Mouse (Mus musculus): ENCODE data around the gene Olfr959. TPM values are rescaled to one million over a fixed set of nuclear protein-coding genes. Genes with fewer than 3 reads are reported as not detected.

The Olfr959 gene
- polyA plus RNA-seq, 1 experiment from 2014 or later: not detected

- 67% methylated on average over 2 of the region's 2 CpGs for whole genome bisulfite sequencing
- Histone ChIP-seq H3K27me3 (ENCODE audit: insufficient read depth, low read length) (no peaks in the 10 kb centered on the region), H3K4me2 (ENCODE audit: low read length) (no peak within 1 kb of the TSS), H3K4me1 (replicated peaks; ENCODE audit: insufficient read depth, low read length) (no peaks in the 10 kb centered on the region), H3K9me3 (replicated peaks; ENCODE audit: low read length) (no peaks in the 10 kb centered on the region), H3K27ac (no peak within 1 kb of the TSS), H3K4me3 (replicated peaks; ENCODE audit: low read depth, low read length) (no peak within 1 kb of the TSS), H3K36me3 (ENCODE audit: insufficient read depth, low read length) (no peaks in the 10 kb centered on the region), H3K9ac (ENCODE audit: low read depth, low read length) (no peak within 1 kb of the TSS)
- no peak for TF ChIP-seq CTCF (IDR thresholded peaks at IDR 0.05; ENCODE audit: low read depth)
- ATAC-seq (replicated peaks; ENCODE audit: low FRiP score, low read depth) (no peak), DNase-seq (ENCODE audit: low spot score) (no peak)
These were observed 21.4 kb downstream of the Olfr959 start, which contains the start of gene Olfr958 for GRCm38 (mm10) chr9:39553946-39554345. Gene Olfr958 (minus strand): TSS chr9:39554054.

- ATAC-seq (replicated peaks; ENCODE audit: low FRiP score, low read depth): no peak
- H3K4me2 ChIP-seq (ENCODE audit: low read length): no peak overlapping the region
- H3K27ac ChIP-seq: no peak overlapping the region
- H3K27me3 ChIP-seq (ENCODE audit: insufficient read depth, low read length): no peaks in the 10 kb centered on the region
- 81% methylated on average over 5 of the region's 5 CpGs for WGBS
- no peak for TF ChIP-seq CTCF (IDR thresholded peaks at IDR 0.05; ENCODE audit: low read depth)
- H3K9me3 ChIP-seq (replicated peaks; ENCODE audit: low read length): no peaks in the 10 kb centered on the region
- H3K4me3 ChIP-seq (replicated peaks; ENCODE audit: low read depth, low read length): no peak overlapping the region
- H3K9ac ChIP-seq (ENCODE audit: low read depth, low read length): no peak overlapping the region
- H3K4me1 ChIP-seq (replicated peaks; ENCODE audit: insufficient read depth, low read length): no peaks in the 10 kb centered on the region
- DNase-seq (ENCODE audit: low spot score): no peak
- H3K36me3 ChIP-seq (ENCODE audit: insufficient read depth, low read length): no peaks in the 10 kb centered on the region
These were observed 24.6 kb downstream of the Olfr959 start for GRCm38 (mm10) chr9:39550806-39551205.

- Histone ChIP-seq H3K4me2 (ENCODE audit: low read length) (no peak overlapping the region), H3K36me3 (ENCODE audit: insufficient read depth, low read length) (no peaks in the 10 kb centered on the region), H3K9ac (ENCODE audit: low read depth, low read length) (no peak overlapping the region), H3K27ac (no peak overlapping the region), H3K4me3 (replicated peaks; ENCODE audit: low read depth, low read length) (no peak overlapping the region), H3K4me1 (replicated peaks; ENCODE audit: insufficient read depth, low read length) (no peaks in the 10 kb centered on the region), H3K9me3 (replicated peaks; ENCODE audit: low read length) (no peaks in the 10 kb centered on the region), H3K27me3 (ENCODE audit: insufficient read depth, low read length) (no peaks in the 10 kb centered on the region)
- 50% methylated on average over 1 of the region's 1 CpGs for WGBS
- no peak for TF ChIP-seq CTCF (IDR thresholded peaks at IDR 0.05; ENCODE audit: low read depth)
- ATAC-seq (replicated peaks; ENCODE audit: low FRiP score, low read depth) (no peak), DNase-seq (ENCODE audit: low spot score) (no peak)
These were observed 51.6 kb downstream of the Olfr959 start for GRCm38 (mm10) chr9:39523616-39524285.

Other genes starting within 250 kb of the Olfr959 start
- gene Olfr948, start 249.5 kb downstream of the Olfr959 start, polyA plus RNA-seq (2015; fragmentation: Nextera tagmentation; extraction: Ambion mirVana): not detected in 2 replicates
- not detected in 2 replicates for gene Olfr951, start 188.2 kb downstream of the Olfr959 start, polyA plus RNA-seq (2015; fragmentation: Nextera tagmentation; extraction: Ambion mirVana)
- not detected in 2 replicates for gene Olfr952, start 148.4 kb downstream of the Olfr959 start, polyA plus RNA-seq (2015; fragmentation: Nextera tagmentation; extraction: Ambion mirVana)
- gene Olfr954, start 118.9 kb downstream of the Olfr959 start, polyA plus RNA-seq (2015; fragmentation: Nextera tagmentation; extraction: Ambion mirVana): not detected in 2 replicates
- gene Olfr955, start 103.6 kb downstream of the Olfr959 start, polyA plus RNA-seq (2015; fragmentation: Nextera tagmentation; extraction: Ambion mirVana): not detected in 2 replicates
- gene Olfr44, start 81.6 kb downstream of the Olfr959 start, polyA plus RNA-seq (2015; fragmentation: Nextera tagmentation; extraction: Ambion mirVana): not detected in 2 replicates
- not detected in 2 replicates for gene Olfr957, start 59.8 kb downstream of the Olfr959 start, polyA plus RNA-seq (2015; fragmentation: Nextera tagmentation; extraction: Ambion mirVana)
- gene Olfr958, start 21.5 kb downstream of the Olfr959 start, polyA plus RNA-seq (2015; fragmentation: Nextera tagmentation; extraction: Ambion mirVana): not detected in 2 replicates
- gene AW551984, start 28.8 kb upstream of the Olfr959 start, polyA plus RNA-seq (2015; fragmentation: Nextera tagmentation; extraction: Ambion mirVana): 9.1 and 10.2 TPM in 2 replicates
- not detected in 2 replicates for gene Olfr148, start 35.1 kb upstream of the Olfr959 start, polyA plus RNA-seq (2015; fragmentation: Nextera tagmentation; extraction: Ambion mirVana)
- gene Olfr960, start 45.8 kb upstream of the Olfr959 start, polyA plus RNA-seq (2015; fragmentation: Nextera tagmentation; extraction: Ambion mirVana): not detected in 2 replicates
- gene Olfr961, start 69.5 kb upstream of the Olfr959 start, polyA plus RNA-seq (2015; fragmentation: Nextera tagmentation; extraction: Ambion mirVana): not detected in 2 replicates
- not detected in 2 replicates for gene Olfr963, start 91.6 kb upstream of the Olfr959 start, polyA plus RNA-seq (2015; fragmentation: Nextera tagmentation; extraction: Ambion mirVana)
- gene Olfr149, start 131.5 kb upstream of the Olfr959 start, polyA plus RNA-seq (2015; fragmentation: Nextera tagmentation; extraction: Ambion mirVana): not detected in 2 replicates
- not detected in 2 replicates for gene Olfr965, start 135.8 kb upstream of the Olfr959 start, polyA plus RNA-seq (2015; fragmentation: Nextera tagmentation; extraction: Ambion mirVana)
- not detected in 2 replicates for gene Olfr150, start 155.4 kb upstream of the Olfr959 start, polyA plus RNA-seq (2015; fragmentation: Nextera tagmentation; extraction: Ambion mirVana)
- not detected in 2 replicates for gene Olfr967, start 170.7 kb upstream of the Olfr959 start, polyA plus RNA-seq (2015; fragmentation: Nextera tagmentation; extraction: Ambion mirVana)
- gene Olfr968, start 207.7 kb upstream of the Olfr959 start, polyA plus RNA-seq (2015; fragmentation: Nextera tagmentation; extraction: Ambion mirVana): not detected in 2 replicates
- gene Olfr969, start 215.4 kb upstream of the Olfr959 start, polyA plus RNA-seq (2015; fragmentation: Nextera tagmentation; extraction: Ambion mirVana): not detected in 2 replicates
- not detected in 2 replicates for gene Olfr970, start 233.3 kb upstream of the Olfr959 start, polyA plus RNA-seq (2015; fragmentation: Nextera tagmentation; extraction: Ambion mirVana)